Mouse (Mus musculus): ENCODE data around the gene Kcnq1.

GRCm38 (mm10) chr7:143178831-143179230 is 72.7 kb downstream of the Kcnq1 start:
- no peak for TF ChIP-seq CHD2 (IDR thresholded peaks at IDR 0.05; ENCODE audit: low read depth, low read length)
- no peak for TF ChIP-seq ZNF384 (IDR thresholded peaks at IDR 0.05; ENCODE audit: low read depth, low read length)
- TF ChIP-seq ZC3H11A (IDR thresholded peaks at IDR 0.05; ENCODE audit: borderline replicate concordance, low read depth, low read length), result no peak
- TF ChIP-seq MAFK (IDR thresholded peaks at IDR 0.05; ENCODE audit: insufficient read depth, low read depth, low read length), result no peak

Measured in ES-E14 (cell line).